ENCODE assay signal across 24 mouse cellular contexts in the genomic region with DNA sequence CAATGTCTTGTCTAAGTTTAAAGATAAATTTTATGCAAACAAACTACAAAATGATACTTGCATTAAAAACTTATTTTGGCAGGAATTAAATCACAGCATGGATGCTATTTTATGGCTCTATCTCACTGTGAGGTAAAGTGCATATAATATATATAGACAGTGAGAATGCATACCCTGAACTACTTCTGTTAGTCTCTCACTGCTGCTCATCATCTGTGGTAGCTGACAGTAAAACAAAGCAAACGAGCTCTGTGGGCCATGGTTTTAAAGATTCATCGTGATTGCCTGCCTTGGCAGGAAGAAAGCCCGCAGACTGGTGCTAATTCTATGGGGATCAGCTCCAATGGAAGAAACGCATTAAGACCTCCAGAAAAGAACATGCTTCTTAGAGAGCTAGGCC.
"Had no signal": no experiment of that assay in that cellular context is flagged by ENCODE, and none has a peak within 500 bp of the region (broad histone marks: within the 10 kb centered on the region; RNA-seq: fewer than 3 reads in every experiment).

No protein-coding gene starts in this region.

- H3K27ac ChIP-seq: kidney, postnatal 0 days; layer of hippocampus, adult 2 months; left cerebral cortex, adult 2 months; limb, embryonic 12.5 days; liver, embryonic 12.5 days; liver, embryonic 15.5 days; lung, embryonic 15.5 days; midbrain, embryonic 10.5 days; stomach, postnatal 0 days had no signal

- ATAC-seq: liver, embryonic 12.5 days had no signal

- H3K4me2 ChIP-seq: limb, embryonic 12.5 days; liver, embryonic 12.5 days; liver, embryonic 15.5 days; lung, embryonic 15.5 days had no signal

- H3K4me1 ChIP-seq: liver, embryonic 12.5 days; liver, embryonic 15.5 days; lung, embryonic 15.5 days; megakaryocyte, embryonic 14.5 days had no signal

- H3K9ac ChIP-seq: limb, embryonic 12.5 days; liver, embryonic 12.5 days; liver, embryonic 15.5 days; lung, embryonic 15.5 days had no signal

- DNase-seq: kidney, adult 2 months; kidney, postnatal 25 days; layer of hippocampus, adult 9-11 months; liver; lung, adult 18-20 months; lung, postnatal 10 days; lung, postnatal 36 days; midbrain, embryonic 14.5 days; right cerebral cortex, adult 18-20 months; right cerebral cortex, postnatal 14 days; right cerebral cortex, postnatal 4 days; thymus, adult 2 months; thymus, postnatal 14 days; thymus, postnatal 4 days had no signal

- H3K27me3 ChIP-seq: limb, embryonic 12.5 days; liver, embryonic 12.5 days; liver, embryonic 15.5 days; lung, embryonic 15.5 days had no signal

- H3K4me3 ChIP-seq: layer of hippocampus, adult 2 months; left cerebral cortex, adult 2 months; limb, embryonic 12.5 days; liver, embryonic 12.5 days; liver, embryonic 15.5 days; lung, embryonic 15.5 days; megakaryocyte, embryonic 14.5 days; midbrain, embryonic 10.5 days had no signal

- H3K36me3 ChIP-seq: limb, embryonic 12.5 days; liver, embryonic 12.5 days; liver, embryonic 15.5 days; lung, embryonic 15.5 days; midbrain, embryonic 10.5 days had no signal

- H3K9me3 ChIP-seq: limb, embryonic 12.5 days; liver, embryonic 12.5 days; liver, embryonic 15.5 days; lung, embryonic 15.5 days; megakaryocyte, embryonic 14.5 days; midbrain, embryonic 10.5 days had no signal
